Mouse (Mus musculus): ENCODE data around the gene Lims1. TPM values are rescaled to one million over a fixed set of nuclear protein-coding genes. Genes with fewer than 3 reads are reported as not detected.
A peak's percentile ranks its signal among the peaks of the same experiment; 100 is the strongest.

The Lims1 gene
- polyA plus RNA-seq, 1 experiment: 38.8 TPM

- no peak for DNase-seq
- Histone ChIP-seq H3K4me1 (replicated peaks; ENCODE audit: control insufficient read depth, insufficient read depth, low read length) (no peaks in the 10 kb centered on the region), H3K27ac (ENCODE audit: control insufficient read depth, insufficient read depth, low read length) (no peak overlapping the region), H3K4me3 (ENCODE audit: control insufficient read depth, insufficient read depth, low read length) (no peak overlapping the region), H3K27me3 (ENCODE audit: control insufficient read depth, insufficient read depth, low read length) (no peaks in the 10 kb centered on the region), H3K36me3 (ENCODE audit: control insufficient read depth, insufficient read depth, low read length) (peaks cover 18% of the 10 kb centered on the region)
- 97% methylated on average over 2 of the region's 2 CpGs for WGBS
- TF ChIP-seq POLR2A (IDR thresholded peaks at IDR 0.05; ENCODE audit: control insufficient read depth, extremely low read depth, insufficient read depth, low read length, poor library complexity) (no peak), CTCF (IDR thresholded peaks at IDR 0.05; ENCODE audit: borderline replicate concordance, control insufficient read depth, extremely low read depth, insufficient read depth, low read length, poor library complexity) (no peak)
Observed at GRCm38 (mm10) chr10:58427930-58428329, 104.7 kb downstream of the Lims1 start.

GRCm38 (mm10) chr10:58445850-58446249 is 122.6 kb downstream of the Lims1 start:
- peak overlapping the region; percentile 92 for H3K4me3 ChIP-seq (ENCODE audit: control insufficient read depth, insufficient read depth, low read length)
- TF ChIP-seq CTCF (IDR thresholded peaks at IDR 0.05; ENCODE audit: borderline replicate concordance, control insufficient read depth, extremely low read depth, insufficient read depth, low read length, poor library complexity) (no peak), POLR2A (IDR thresholded peaks at IDR 0.05; ENCODE audit: control insufficient read depth, extremely low read depth, insufficient read depth, low read length, poor library complexity) (no peak)
- DNase-seq: peak; percentile 22
- WGBS: 1% methylated on average over 9 of the region's 9 CpGs
- no peaks in the 10 kb centered on the region for H3K27me3 ChIP-seq (ENCODE audit: control insufficient read depth, insufficient read depth, low read length)
- peak overlapping the region; percentile 80 for H3K27ac ChIP-seq (ENCODE audit: control insufficient read depth, insufficient read depth, low read length)
- no peaks in the 10 kb centered on the region; the same call in 1 of the 2 replicates for H3K4me1 ChIP-seq (replicated peaks; ENCODE audit: control insufficient read depth, insufficient read depth, low read length)
- no peaks in the 10 kb centered on the region for H3K36me3 ChIP-seq (ENCODE audit: control insufficient read depth, insufficient read depth, low read length)

GRCm38 (mm10) chr10:58446384-58447279 is 123.4 kb downstream of the Lims1 start, which contains the start of gene Ranbp2:
Gene Ranbp2, plus strand, starts transcription at chr10:58446920.
- Histone ChIP-seq H3K27ac (ENCODE audit: control insufficient read depth, insufficient read depth, low read length) (peak within 1 kb of the TSS; percentile 80), H3K27me3 (ENCODE audit: control insufficient read depth, insufficient read depth, low read length) (no peaks in the 10 kb centered on the region), H3K4me3 (ENCODE audit: control insufficient read depth, insufficient read depth, low read length) (peak within 1 kb of the TSS; percentile 92), H3K36me3 (ENCODE audit: control insufficient read depth, insufficient read depth, low read length) (no peaks in the 10 kb centered on the region), H3K4me1 (replicated peaks; ENCODE audit: control insufficient read depth, insufficient read depth, low read length) (no peaks in the 10 kb centered on the region; the same call in 1 of the 2 replicates)
- peak; percentile 55; the same call in 1 of the 2 replicates for TF ChIP-seq CTCF (IDR thresholded peaks at IDR 0.05; ENCODE audit: borderline replicate concordance, control insufficient read depth, extremely low read depth, insufficient read depth, low read length, poor library complexity)
- TF ChIP-seq POLR2A (IDR thresholded peaks at IDR 0.05; ENCODE audit: control insufficient read depth, extremely low read depth, insufficient read depth, low read length, poor library complexity): peak; percentile 90
- under 1% methylated on average over 83 of the region's 91 CpGs for WGBS
- peak; percentile 97 for DNase-seq

GRCm38 (mm10) chr10:58447280-58447781 is 124.1 kb downstream of the Lims1 start:
- Histone ChIP-seq H3K4me1 (replicated peaks; ENCODE audit: control insufficient read depth, insufficient read depth, low read length) (no peaks in the 10 kb centered on the region; the same call in 1 of the 2 replicates), H3K36me3 (ENCODE audit: control insufficient read depth, insufficient read depth, low read length) (no peaks in the 10 kb centered on the region), H3K27ac (ENCODE audit: control insufficient read depth, insufficient read depth, low read length) (peak overlapping the region; percentile 77), H3K27me3 (ENCODE audit: control insufficient read depth, insufficient read depth, low read length) (no peaks in the 10 kb centered on the region), H3K4me3 (ENCODE audit: control insufficient read depth, insufficient read depth, low read length) (peak overlapping the region; percentile 92)
- 2% methylated on average over 32 of the region's 32 CpGs for WGBS
- DNase-seq: peak; percentile 61
- no peak for TF ChIP-seq CTCF (IDR thresholded peaks at IDR 0.05; ENCODE audit: borderline replicate concordance, control insufficient read depth, extremely low read depth, insufficient read depth, low read length, poor library complexity)
- no peak for TF ChIP-seq POLR2A (IDR thresholded peaks at IDR 0.05; ENCODE audit: control insufficient read depth, extremely low read depth, insufficient read depth, low read length, poor library complexity)

GRCm38 (mm10) chr10:58451575-58451974 is 128.3 kb downstream of the Lims1 start:
- H3K36me3 ChIP-seq (ENCODE audit: control insufficient read depth, insufficient read depth, low read length): peaks cover 33% of the 10 kb centered on the region
- H3K27me3 ChIP-seq (ENCODE audit: control insufficient read depth, insufficient read depth, low read length): no peaks in the 10 kb centered on the region
- H3K4me3 ChIP-seq (ENCODE audit: control insufficient read depth, insufficient read depth, low read length): no peak overlapping the region
- H3K27ac ChIP-seq (ENCODE audit: control insufficient read depth, insufficient read depth, low read length): no peak overlapping the region
- no peaks in the 10 kb centered on the region for H3K4me1 ChIP-seq (replicated peaks; ENCODE audit: control insufficient read depth, insufficient read depth, low read length)
- no peak for DNase-seq
- TF ChIP-seq POLR2A (IDR thresholded peaks at IDR 0.05; ENCODE audit: control insufficient read depth, extremely low read depth, insufficient read depth, low read length, poor library complexity) (no peak), CTCF (IDR thresholded peaks at IDR 0.05; ENCODE audit: borderline replicate concordance, control insufficient read depth, extremely low read depth, insufficient read depth, low read length, poor library complexity) (no peak)

- Histone ChIP-seq H3K4me1 (replicated peaks; ENCODE audit: control insufficient read depth, insufficient read depth, low read length) (no peaks in the 10 kb centered on the region), H3K27me3 (ENCODE audit: control insufficient read depth, insufficient read depth, low read length) (no peaks in the 10 kb centered on the region), H3K36me3 (ENCODE audit: control insufficient read depth, insufficient read depth, low read length) (peaks cover 34% of the 10 kb centered on the region), H3K27ac (ENCODE audit: control insufficient read depth, insufficient read depth, low read length) (no peak overlapping the region), H3K4me3 (ENCODE audit: control insufficient read depth, insufficient read depth, low read length) (no peak overlapping the region)
- WGBS: 93% methylated on average over 1 of the region's 1 CpGs
- no peak for TF ChIP-seq POLR2A (IDR thresholded peaks at IDR 0.05; ENCODE audit: control insufficient read depth, extremely low read depth, insufficient read depth, low read length, poor library complexity)
- TF ChIP-seq CTCF (IDR thresholded peaks at IDR 0.05; ENCODE audit: borderline replicate concordance, control insufficient read depth, extremely low read depth, insufficient read depth, low read length, poor library complexity): no peak
- no peak for DNase-seq
Observed at GRCm38 (mm10) chr10:58452185-58452584, 128.9 kb downstream of the Lims1 start.

Measured in thymus, adult 2 months (tissue).